Mouse (Mus musculus) kidney, embryonic 16.5 days (tissue): Measurements from ENCODE around the gene Tmsb10. TPM values are rescaled to one million over a fixed set of nuclear protein-coding genes. Genes with fewer than 3 reads are reported as not detected.

Experiments used
- ATAC-seq: fragments of 200-750 bp; cut with Nextera tagmentation; 2 replicates; pipeline ENCODE4 v1.8.0; 2017; ENCODE audit warnings: moderate TSS enrichment; ENCODE audit not compliant: low FRiP score, low TSS enrichment
- H3K27ac ChIP-seq: fragments of 300-500 bp; sonication (generic); 2 replicates; pipeline ENCODE4 v1.5.1; 2014; ENCODE audit warnings: low read length
- H3K27me3 ChIP-seq: fragments of 300-500 bp; sonication (generic); 2 replicates; pipeline ENCODE4 v1.6.1; 2014; ENCODE audit warnings: low read length, control low read depth, mixed read lengths; ENCODE audit not compliant: insufficient read depth
- H3K36me3 ChIP-seq: fragments of 300-500 bp; sonication (generic); 2 replicates; pipeline ENCODE4 v1.6.1; 2014; ENCODE audit warnings: low read length, control low read depth, mixed read lengths; ENCODE audit not compliant: insufficient read depth
- H3K4me1 ChIP-seq: fragments of 300-500 bp; sonication (generic); 2 replicates; pipeline ENCODE4 v1.6.1; 2014; ENCODE audit warnings: low read length, control low read depth, mixed read lengths; ENCODE audit not compliant: insufficient read depth
- H3K4me2 ChIP-seq: fragments of 300-500 bp; sonication (generic); replicated peaks from 2 replicates; pipeline ENCODE4 v1.6.1; 2014; ENCODE audit warnings: low read depth, low read length
- H3K4me3 ChIP-seq: fragments of 300-500 bp; sonication (generic); 2 replicates; pipeline ENCODE4 v1.5.1; 2014; ENCODE audit warnings: mild to moderate bottlenecking, low read length
- H3K9ac ChIP-seq: fragments of 300-500 bp; sonication (generic); replicated peaks from 2 replicates; pipeline ENCODE4 v1.6.1; 2014; ENCODE audit warnings: low read length
- H3K9me3 ChIP-seq: fragments of 300-500 bp; sonication (generic); 2 replicates; pipeline ENCODE4 v1.6.1; 2016; ENCODE audit warnings: low read length, control low read depth
- WGBS: fragments of 180-500 bp; shearing (Covaris S2); extraction: QIAGEN DNeasy Blood & Tissue Kit; methylation state at CpG from one replicate; pipeline ENCODE4 v1.1.7; 2014; 5-methylcytosine and 5-hydroxymethylcytosine counted together
- polyA plus RNA-seq: library from polyadenylated mRNA; unstranded; fragments of >200 nt; fragmentation: Nextera tagmentation; extraction: Ambion mirVana; gene quantifications from 2 replicates; pipeline ENCODE4 v1.2.1, GENCODE M21; 2015

Gene Tmsb10
- polyA plus RNA-seq, result 1,506 and 1,750 TPM in 2 replicates

- Histone ChIP-seq H3K4me1 (peaks cover 40% of the 10 kb centered on the region), H3K27me3 (no peaks in the 10 kb centered on the region), H3K4me2 (peak within 1 kb of the TSS; percentile 87), H3K4me3 (peak within 1 kb of the TSS; percentile 94), H3K36me3 (0 out of 2 replicates have a peak, but pooled peaks cover 3% of the 10 kb centered on the region), H3K9ac (peak within 1 kb of the TSS; percentile 99), H3K9me3 (no peaks in the 10 kb centered on the region), H3K27ac (peak within 1 kb of the TSS; percentile 89)
- under 1% methylated on average over 19 of the region's 19 CpGs for WGBS
- no peak for ATAC-seq
Observed at GRCm38 (mm10) chr6:72958662-72959071, at the start of gene Tmsb10. TSS of gene Tmsb10 (minus strand) at chr6:72958748.

- Histone ChIP-seq H3K4me1 (no peaks in the 10 kb centered on the region), H3K4me2 (no peak overlapping the region), H3K9ac (no peak overlapping the region), H3K4me3 (no peak overlapping the region), H3K27ac (no peak overlapping the region), H3K9me3 (no peaks in the 10 kb centered on the region), H3K27me3 (no peaks in the 10 kb centered on the region), H3K36me3 (no peaks in the 10 kb centered on the region)
- ATAC-seq, result no peak
- whole genome bisulfite sequencing, result 40% methylated on average over 5 of the region's 5 CpGs
Observed at GRCm38 (mm10) chr6:73003601-73004000, 45.1 kb upstream of the Tmsb10 start.

- Histone ChIP-seq H3K27me3 (no peaks in the 10 kb centered on the region), H3K4me2 (no peak overlapping the region), H3K4me1 (no peaks in the 10 kb centered on the region), H3K4me3 (no peak overlapping the region), H3K9me3 (no peaks in the 10 kb centered on the region), H3K27ac (no peak overlapping the region), H3K9ac (no peak overlapping the region), H3K36me3 (no peaks in the 10 kb centered on the region)
- WGBS, result 71% methylated on average over 1 of the region's 1 CpGs
- no peak; the same call in 1 of the 2 replicates for ATAC-seq
Observed at GRCm38 (mm10) chr6:73002391-73002790, 43.8 kb upstream of the Tmsb10 start.

GRCm38 (mm10) chr6:72998809-72999208 is 40.3 kb upstream of the Tmsb10 start:
- no peaks in the 10 kb centered on the region for H3K36me3 ChIP-seq
- no peaks in the 10 kb centered on the region for H3K9me3 ChIP-seq
- ATAC-seq, result no peak
- H3K4me2 ChIP-seq, result no peak overlapping the region
- H3K9ac ChIP-seq, result no peak overlapping the region
- H3K27me3 ChIP-seq, result no peaks in the 10 kb centered on the region
- H3K4me1 ChIP-seq, result no peaks in the 10 kb centered on the region
- H3K4me3 ChIP-seq, result no peak overlapping the region
- WGBS, result 83% methylated on average over 1 of the region's 1 CpGs
- no peak overlapping the region for H3K27ac ChIP-seq

- peak; percentile 39; the same call in 1 of the 2 replicates for ATAC-seq
- no peak overlapping the region for H3K27ac ChIP-seq
Observed at GRCm38 (mm10) chr6:72993688-72994082, 35.1 kb upstream of the Tmsb10 start.

GRCm38 (mm10) chr6:72993054-72993687 is 34.6 kb upstream of the Tmsb10 start:
- WGBS, result 66% methylated on average over 8 of the region's 8 CpGs
- H3K4me1 ChIP-seq, result peaks cover 6% of the 10 kb centered on the region; the same call in 1 of the 2 replicates
- no peak overlapping the region for H3K4me3 ChIP-seq
- H3K36me3 ChIP-seq, result no peaks in the 10 kb centered on the region
- no peaks in the 10 kb centered on the region for H3K9me3 ChIP-seq
- no peak overlapping the region for H3K4me2 ChIP-seq
- no peak overlapping the region for H3K27ac ChIP-seq
- H3K27me3 ChIP-seq, result no peaks in the 10 kb centered on the region
- no peak overlapping the region for H3K9ac ChIP-seq
- no peak for ATAC-seq

More at GRCm38 (mm10) chr6:72993688-72994082, 35.1 kb upstream of the Tmsb10 start:
- Histone ChIP-seq H3K4me2 (no peak overlapping the region), H3K9me3 (no peaks in the 10 kb centered on the region), H3K4me3 (no peak overlapping the region), H3K36me3 (no peaks in the 10 kb centered on the region), H3K9ac (no peak overlapping the region), H3K27me3 (no peaks in the 10 kb centered on the region), H3K4me1 (peaks cover 6% of the 10 kb centered on the region; the same call in 1 of the 2 replicates)
- WGBS, result 77% methylated on average over 5 of the region's 5 CpGs

GRCm38 (mm10) chr6:72990206-72990605 is 31.7 kb upstream of the Tmsb10 start:
- WGBS, result 66% methylated on average over 5 of the region's 5 CpGs
- H3K4me2 ChIP-seq, result no peak overlapping the region
- H3K4me3 ChIP-seq, result no peak overlapping the region
- H3K9ac ChIP-seq, result no peak overlapping the region
- H3K36me3 ChIP-seq, result no peaks in the 10 kb centered on the region
- no peaks in the 10 kb centered on the region for H3K9me3 ChIP-seq
- ATAC-seq, result no peak
- no peaks in the 10 kb centered on the region for H3K27me3 ChIP-seq
- H3K4me1 ChIP-seq, result peaks cover 6% of the 10 kb centered on the region; the same call in 1 of the 2 replicates
- H3K27ac ChIP-seq, result no peak overlapping the region

GRCm38 (mm10) chr6:72989028-72989736 is 30.6 kb upstream of the Tmsb10 start:
- Histone ChIP-seq H3K9me3 (no peaks in the 10 kb centered on the region), H3K4me3 (no peak overlapping the region), H3K36me3 (no peaks in the 10 kb centered on the region), H3K9ac (no peak overlapping the region), H3K4me1 (peaks cover 6% of the 10 kb centered on the region; the same call in 1 of the 2 replicates), H3K4me2 (no peak overlapping the region), H3K27ac (no peak overlapping the region), H3K27me3 (no peaks in the 10 kb centered on the region)
- ATAC-seq, result 0 out of 2 replicates have a peak, but pooled peaks have one; percentile 43
- WGBS, result 55% methylated on average over 7 of the region's 7 CpGs

- H3K36me3 ChIP-seq, result no peaks in the 10 kb centered on the region
- H3K4me3 ChIP-seq, result no peak overlapping the region
- H3K27ac ChIP-seq, result no peak overlapping the region
- no peak for ATAC-seq
- no peaks in the 10 kb centered on the region for H3K9me3 ChIP-seq
- H3K27me3 ChIP-seq, result no peaks in the 10 kb centered on the region
- WGBS, result 82% methylated on average over 4 of the region's 4 CpGs
- peaks cover 11% of the 10 kb centered on the region for H3K4me1 ChIP-seq
- no peak overlapping the region for H3K4me2 ChIP-seq
- H3K9ac ChIP-seq, result no peak overlapping the region
Observed at GRCm38 (mm10) chr6:72982506-72982905, 24.0 kb upstream of the Tmsb10 start.

- Histone ChIP-seq H3K4me1 (peaks cover 11% of the 10 kb centered on the region), H3K27me3 (no peaks in the 10 kb centered on the region), H3K27ac (peak overlapping the region; percentile 66), H3K4me2 (peak overlapping the region; percentile 20; the same call in 1 of the 2 replicates), H3K9me3 (no peaks in the 10 kb centered on the region), H3K9ac (no peak overlapping the region; the same call in 1 of the 2 replicates), H3K4me3 (no peak overlapping the region), H3K36me3 (no peaks in the 10 kb centered on the region)
- ATAC-seq, result no peak
- 39% methylated on average over 6 of the region's 6 CpGs for WGBS
Observed at GRCm38 (mm10) chr6:72981851-72982250, 23.3 kb upstream of the Tmsb10 start.
